Mouse (Mus musculus) embryonic fibroblast, embryonic 13.5 days (primary cell): ENCODE measurements around the gene Erlin1.

Experiments used
- CTCF ChIP-seq: IDR thresholded peaks from 2 replicates; pipeline ENCODE4 v1.5.1; 2011; ENCODE audit warnings: mild to moderate bottlenecking, control low read depth, low read length, moderate library complexity, borderline replicate concordance; ENCODE audit not compliant: insufficient read depth
- POLR2A ChIP-seq: IDR thresholded peaks from 2 replicates; pipeline ENCODE4 v1.6.1; 2011; ENCODE audit warnings: low read depth, mild to moderate bottlenecking, control low read depth, low read length, moderate library complexity

- TF ChIP-seq POLR2A, result no peak
- no peak for TF ChIP-seq CTCF
These were observed 55.7 kb downstream of the Erlin1 start for GRCm38 (mm10) chr19:44013862-44014261.
